Mouse (Mus musculus) cerebellum, postnatal 4 days (tissue): ENCODE measurements around the gene Ube2e1.
"Not testable (repeated sequence)": the region's sequence is repeated elsewhere in the genome, so short reads cannot be mapped to it uniquely, and the experiment has no call there.

Source experiments
- DNase-seq, 2 experiments: peaks; one replicate each; pipeline ENCODE4 v3.0.0; 2022; ENCODE audit warnings: low spot score in 2 of 2, mixed read lengths in 1 of 2

Ube2e1 gene

DNA sequence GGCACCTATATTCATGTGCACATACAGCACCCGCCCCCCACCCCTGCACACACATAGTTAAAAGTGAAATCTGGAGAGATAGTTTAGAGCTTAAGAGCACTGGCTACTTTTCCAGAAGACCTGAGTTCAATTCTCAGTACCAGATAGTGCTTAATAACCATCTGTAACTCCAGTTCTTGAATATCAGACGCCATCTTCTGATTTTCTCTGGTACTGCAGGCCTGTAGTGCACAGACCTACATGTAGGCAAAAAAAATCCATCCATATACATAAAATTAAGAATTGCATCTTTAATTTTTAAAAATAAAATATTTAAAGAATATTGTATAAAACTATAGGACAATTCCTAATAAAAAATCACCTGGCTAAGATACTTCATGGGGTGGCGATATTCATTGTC, 70.5 kb downstream of the Ube2e1 start:
- no peak for DNase-seq

DNA sequence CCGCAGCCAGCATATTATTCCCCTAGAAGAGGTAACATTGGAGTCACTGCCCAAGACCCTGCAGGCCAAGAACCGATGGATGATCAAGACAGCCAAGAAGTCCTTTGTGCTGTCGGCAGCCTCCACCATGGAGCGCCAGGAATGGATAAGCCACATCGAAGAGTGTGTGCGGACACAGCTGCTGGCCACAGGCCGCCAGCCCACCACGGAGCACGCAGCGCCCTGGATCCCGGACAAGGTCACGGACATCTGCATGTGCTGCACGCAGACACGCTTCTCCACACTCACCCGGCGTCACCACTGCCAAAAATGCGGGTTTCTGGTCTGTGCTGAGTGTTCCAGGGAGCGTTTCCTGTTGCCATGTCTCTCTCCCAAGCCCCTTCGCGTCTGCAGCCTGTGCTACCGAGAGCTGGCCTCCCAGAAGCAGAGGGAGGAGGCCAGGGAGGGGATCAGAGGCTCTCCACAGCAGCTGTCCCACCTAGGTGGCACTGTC, 89.0 kb downstream of the Ube2e1 start:
- DNase-seq, result no peak

DNA sequence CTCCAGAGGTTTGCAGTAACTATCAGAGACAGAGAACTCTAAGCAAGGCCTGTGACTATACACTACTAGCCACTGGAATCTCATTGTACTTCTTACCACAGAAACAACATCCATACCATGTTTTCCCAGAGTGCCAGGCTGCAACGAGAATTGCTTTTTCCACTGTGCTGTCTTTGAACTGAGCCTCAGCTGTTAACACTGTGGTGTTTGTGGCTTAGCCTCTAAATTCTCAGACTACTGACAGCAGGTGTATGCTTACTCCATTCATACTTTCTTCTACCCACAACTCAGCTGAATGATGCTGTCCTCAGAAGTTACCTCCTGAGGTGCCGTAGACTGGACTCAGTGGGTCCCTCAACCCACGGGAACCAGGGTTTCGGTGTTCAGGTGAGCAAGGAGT, 89.9 kb downstream of the Ube2e1 start:
- no peak for DNase-seq

DNA sequence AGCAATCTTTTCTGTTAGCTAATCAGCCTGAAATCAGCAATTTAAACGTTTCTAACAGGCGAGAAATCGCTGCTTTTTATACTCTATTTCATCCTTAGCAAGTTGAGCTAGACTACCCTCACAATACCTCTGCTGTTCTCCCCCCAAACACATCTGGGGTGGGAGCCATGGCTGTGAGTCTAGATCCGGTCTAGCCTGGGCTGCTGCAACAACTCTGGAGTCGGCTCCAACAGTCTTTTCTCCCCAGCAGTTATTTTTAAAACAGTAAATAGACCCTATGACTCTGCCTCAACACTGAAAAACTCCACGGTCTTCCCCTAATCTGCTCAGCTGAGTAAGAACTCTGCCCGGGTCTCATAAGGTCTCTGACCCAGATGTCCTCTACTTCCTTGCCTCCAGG, 91.5 kb downstream of the Ube2e1 start:
- DNase-seq, result no peak

DNA sequence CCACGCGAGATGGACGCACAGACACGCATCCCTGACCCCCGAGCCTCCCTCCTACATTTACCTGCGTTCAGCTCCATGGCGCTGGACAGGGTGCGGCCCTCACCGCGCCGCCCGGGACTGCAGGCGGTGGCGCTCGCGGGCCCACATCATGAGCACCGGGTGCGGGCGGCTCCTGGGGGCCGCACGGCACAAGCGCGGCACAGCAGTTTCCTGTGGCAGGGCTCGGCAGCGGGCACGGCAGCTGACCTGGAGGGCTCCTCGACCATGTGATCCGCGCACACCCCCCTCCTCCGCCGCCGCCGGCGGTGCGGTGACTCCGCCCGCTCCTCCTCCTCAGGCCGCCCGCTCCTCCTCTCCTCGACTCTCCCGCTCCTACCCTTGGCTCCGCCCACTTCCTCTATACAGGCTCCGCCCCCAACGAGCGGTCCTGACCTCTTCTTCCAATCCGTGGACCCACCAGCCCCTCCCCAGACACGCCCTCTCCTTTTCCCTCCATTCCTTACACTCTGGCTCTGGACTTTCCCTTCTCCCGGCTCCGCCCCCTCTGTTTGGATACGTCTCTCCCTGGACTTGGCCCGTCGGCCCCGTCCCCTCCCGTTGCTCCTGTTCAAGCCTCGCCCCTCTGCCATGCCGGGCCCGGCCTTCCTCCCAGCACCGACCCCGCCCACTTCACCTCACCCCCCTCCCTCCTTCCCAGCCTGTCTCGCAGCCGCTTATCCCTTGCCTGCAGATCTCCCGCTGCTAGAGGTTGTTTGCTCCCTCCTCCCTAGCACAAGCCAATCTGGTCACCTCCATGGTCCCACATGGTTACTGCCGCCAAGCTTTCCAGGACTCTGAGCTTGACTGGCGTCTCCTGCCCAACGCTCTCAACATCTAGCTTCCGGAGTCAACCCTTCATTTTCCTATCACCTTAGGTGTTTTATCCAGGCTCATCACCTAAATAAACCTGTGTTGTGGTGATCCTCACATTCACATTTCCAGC, 92.6 kb downstream of the Ube2e1 start, which contains the start of gene Nr1d2:
Gene Nr1d2 (minus strand): TSS at position 378 of the 982 bp plus-strand sequence.
- peak; percentile 87 to 97 for DNase-seq

DNA sequence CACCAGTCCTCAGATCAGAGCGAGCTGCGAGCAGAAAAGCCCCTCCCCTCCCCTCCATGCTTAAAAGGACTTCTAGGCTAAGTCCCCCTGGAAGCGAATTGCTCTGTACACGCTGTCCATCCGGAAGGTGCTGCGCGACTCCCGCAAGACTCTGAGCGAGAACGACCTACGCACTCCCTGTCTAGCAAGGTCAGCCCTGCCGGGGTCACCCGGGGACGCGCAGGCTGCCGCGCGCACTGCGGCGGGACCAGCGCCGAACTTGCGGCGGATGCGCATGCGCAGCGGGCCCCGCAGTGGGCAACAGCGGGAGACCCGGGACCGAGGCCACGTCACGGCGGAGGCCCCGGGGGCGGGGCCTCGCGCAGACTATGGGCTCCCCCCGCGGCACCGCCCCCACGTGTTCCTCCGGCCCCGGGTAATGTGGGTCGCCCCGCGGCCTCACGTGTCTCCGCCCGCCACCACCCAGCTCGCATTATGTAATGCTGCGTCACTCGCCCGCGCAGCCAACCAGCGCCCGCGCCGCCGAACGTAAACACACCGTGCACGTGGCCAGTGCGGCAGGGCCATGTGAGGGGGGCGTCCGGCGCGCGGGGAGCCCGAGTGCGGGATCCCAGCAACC, 93.4 kb downstream of the Ube2e1 start:
- peak; percentile 95 to 97 for DNase-seq

DNA sequence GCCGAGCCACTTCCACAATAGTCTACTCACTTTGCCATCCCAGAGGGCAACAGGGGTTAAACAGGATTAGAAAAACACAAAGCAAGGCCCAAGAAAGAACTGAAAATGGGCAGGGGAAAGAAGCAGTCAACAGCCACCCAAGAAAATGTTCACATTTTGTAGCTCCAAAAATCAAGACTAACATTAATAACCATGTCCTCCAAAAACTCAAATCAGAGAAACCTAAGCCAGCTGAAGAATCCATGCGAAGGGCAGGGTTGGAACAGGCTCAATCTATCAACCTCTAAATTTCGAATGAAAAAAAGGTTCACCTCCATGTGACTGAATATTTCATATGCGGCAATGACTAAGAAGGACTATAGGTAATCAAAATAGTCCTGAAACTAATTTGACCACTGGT, 94.3 kb downstream of the Ube2e1 start:
- DNase-seq, result no peak

DNA sequence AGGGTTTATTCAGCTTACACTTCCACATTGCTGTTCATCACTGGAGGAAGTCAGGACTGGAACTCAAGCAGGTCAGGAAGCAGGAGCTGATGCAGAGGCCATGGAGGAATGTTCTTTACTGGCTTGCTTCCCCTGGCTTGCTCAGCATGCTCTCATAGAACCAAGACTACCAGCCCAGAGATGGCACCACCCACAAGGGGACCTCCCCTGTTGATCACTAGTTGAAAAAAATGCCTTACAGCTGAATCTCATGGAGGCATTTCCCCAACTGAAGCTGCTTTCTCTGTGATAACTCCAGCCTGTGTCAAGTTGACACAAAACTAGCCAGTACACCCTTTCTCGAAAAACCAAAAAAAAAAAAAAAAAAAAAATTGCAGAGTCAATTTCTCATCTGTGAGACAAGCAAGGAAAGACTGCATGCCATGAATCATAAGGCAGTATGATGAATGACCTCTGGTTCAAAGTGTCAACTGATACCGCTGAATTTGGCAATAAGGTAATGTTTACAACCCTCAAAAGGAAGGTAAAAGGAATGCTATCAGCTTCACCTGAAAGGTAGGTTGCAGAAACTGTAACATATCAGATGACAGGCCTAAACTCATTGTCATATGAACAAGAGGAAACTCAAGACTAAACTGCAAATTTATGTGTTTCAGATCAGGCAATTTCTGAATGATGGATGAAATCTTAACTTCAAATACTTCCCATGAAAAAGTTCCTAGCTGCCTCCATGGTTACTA, 95.0 kb downstream of the Ube2e1 start:
- DNase-seq, result not testable (repeated sequence)

DNA sequence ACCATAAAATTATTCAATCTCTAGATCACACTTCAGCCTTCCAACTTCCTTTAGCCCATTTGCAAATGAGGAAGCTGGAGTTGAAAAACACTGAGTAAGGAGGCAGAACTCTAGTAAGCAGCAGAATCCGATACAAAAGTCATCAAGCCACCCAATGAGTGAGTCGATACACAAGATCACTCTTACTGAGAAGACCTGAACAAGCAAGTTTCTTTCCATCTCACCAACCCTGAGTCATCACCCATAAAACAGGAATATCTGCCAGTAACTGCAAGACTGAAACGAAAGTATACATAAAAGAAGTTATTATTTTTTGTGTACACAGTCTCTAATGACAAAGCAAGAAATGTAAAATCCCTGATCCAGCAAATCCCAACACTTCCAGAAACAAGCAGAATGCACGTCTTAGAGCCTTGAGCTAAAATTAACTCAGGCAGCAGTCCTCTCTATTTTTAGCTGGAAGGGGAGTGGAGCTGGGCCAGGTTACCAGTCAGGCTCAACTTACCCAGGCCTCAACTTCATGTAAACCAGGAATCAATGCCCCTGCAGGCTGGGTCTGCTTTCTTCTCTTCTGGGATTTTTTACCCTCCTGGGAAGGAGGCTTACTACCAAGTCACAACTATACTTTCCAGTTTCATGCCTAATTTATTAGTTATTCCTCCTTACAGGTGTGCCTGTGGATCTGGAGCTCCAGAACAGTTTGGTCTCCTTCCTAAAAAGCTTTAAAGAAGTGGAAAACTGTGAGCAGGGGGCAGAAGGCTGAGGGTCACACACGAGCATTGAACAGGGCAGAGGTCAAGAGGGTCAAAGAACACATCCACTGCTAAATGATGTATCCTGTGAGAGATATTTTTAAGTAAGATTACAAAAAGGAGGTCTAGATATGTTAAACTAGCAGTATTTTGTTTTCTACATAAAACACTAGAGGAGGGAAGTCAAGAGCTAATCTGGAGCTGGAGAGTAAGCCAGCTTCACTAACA, 97.4 kb downstream of the Ube2e1 start:
- no peak for DNase-seq

DNA sequence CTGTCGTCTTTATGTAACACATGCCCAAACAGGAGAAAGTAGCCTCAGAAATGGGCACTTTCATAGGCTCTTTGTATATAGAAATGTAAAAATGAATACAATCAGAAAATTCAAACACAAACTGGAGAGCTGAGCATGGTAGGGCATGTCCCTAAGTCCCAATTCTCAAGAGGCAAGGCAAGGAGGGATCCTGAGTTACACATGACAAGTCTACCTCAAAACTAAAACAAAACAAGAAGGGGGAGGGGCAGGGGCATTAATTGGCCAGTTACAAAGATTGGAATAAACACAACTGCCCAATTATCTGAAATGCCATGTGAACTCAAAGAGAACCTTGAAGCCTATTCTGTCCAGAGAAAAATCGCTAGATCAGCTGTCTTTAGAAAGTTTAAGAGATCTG, 98.6 kb downstream of the Ube2e1 start:
- DNase-seq, result no peak
